ENCODE assay signal across 11 mouse cellular contexts in genomic region chr3:144622930-144623612, GRCm38 (mm10). TPM values are rescaled to one million over a fixed set of nuclear protein-coding genes. Genes with fewer than 3 reads are reported as not detected.
DNase-seq lines count a peak whose midpoint lies in the region; ATAC-seq lines count a peak whose summit lies in the region.
"Had no signal": no experiment of that assay in that cellular context is flagged by ENCODE, and none has a peak within 500 bp of the region (broad histone marks: within the 10 kb centered on the region; RNA-seq: fewer than 3 reads in every experiment).

No protein-coding gene starts in this region.

- WGBS in hindbrain, embryonic 13.5 days: 64% methylated on average over 13 of the region's 13 CpGs
- 73% methylated on average over 13 of the region's 13 CpGs for WGBS in midbrain, embryonic 13.5 days

- no peak overlapping the region for H3K4me3 ChIP-seq in hindbrain, embryonic 13.5 days
- H3K4me3 ChIP-seq in midbrain, embryonic 13.5 days (replicated peaks): no peak overlapping the region
- H3K4me3 ChIP-seq: embryonic facial prominence, embryonic 13.5 days; heart, adult 2 months had no signal

- no peak overlapping the region for H3K9ac ChIP-seq in hindbrain, embryonic 13.5 days
- H3K9ac ChIP-seq in midbrain, embryonic 13.5 days (replicated peaks): no peak overlapping the region
- H3K9ac ChIP-seq: embryonic facial prominence, embryonic 13.5 days had no signal

- H3K9me3 ChIP-seq in hindbrain, embryonic 13.5 days: no peaks in the 10 kb centered on the region
- H3K9me3 ChIP-seq in midbrain, embryonic 13.5 days: no peaks in the 10 kb centered on the region; the same call in 1 of the 2 replicates
- H3K9me3 ChIP-seq: embryonic facial prominence, embryonic 13.5 days had no signal

- peak overlapping the region; percentile 62 for H3K27ac ChIP-seq in hindbrain, embryonic 13.5 days
- H3K27ac ChIP-seq in midbrain, embryonic 13.5 days: 0 out of 2 replicates have a peak overlapping the region, but pooled peaks have one; percentile 17
- H3K27ac ChIP-seq: embryonic facial prominence, embryonic 13.5 days; heart, adult 2 months had no signal

- DNase-seq in frontal cortex, postnatal 14 days (ENCODE audit: low spot score in 2 of 2): no peak
- peak; percentile 39 for DNase-seq in brain, adult 2 months (ENCODE audit: low read depth, low spot score)
- DNase-seq in spleen, adult 18-20 months: no peak
- no peak for DNase-seq in left cerebral cortex, adult 11 months (ENCODE audit: low spot score)
- no peak for DNase-seq in adrenal gland, adult 18-20 months (ENCODE audit: low spot score in 2 of 2)
- DNase-seq: kidney, postnatal 36 days had no signal

- peak; percentile 70 for ATAC-seq in frontal cortex, adult (ENCODE audit: low TSS enrichment)
- peak; percentile 80 for ATAC-seq in hindbrain, embryonic 13.5 days (ENCODE audit: low FRiP score)
- peak; percentile 85 for ATAC-seq in midbrain, embryonic 13.5 days

- peaks cover 7% of the 10 kb centered on the region for H3K4me1 ChIP-seq in hindbrain, embryonic 13.5 days (replicated peaks)
- no peaks in the 10 kb centered on the region for H3K4me1 ChIP-seq in midbrain, embryonic 13.5 days (replicated peaks)
- H3K4me1 ChIP-seq: embryonic facial prominence, embryonic 13.5 days had no signal

- no peaks in the 10 kb centered on the region for H3K36me3 ChIP-seq in hindbrain, embryonic 13.5 days
- H3K36me3 ChIP-seq in midbrain, embryonic 13.5 days: no peaks in the 10 kb centered on the region
- H3K36me3 ChIP-seq: embryonic facial prominence, embryonic 13.5 days had no signal

- H3K4me2 ChIP-seq in hindbrain, embryonic 13.5 days: no peak overlapping the region; the same call in 1 of the 2 replicates
- H3K4me2 ChIP-seq in midbrain, embryonic 13.5 days (replicated peaks): no peak overlapping the region
- H3K4me2 ChIP-seq: embryonic facial prominence, embryonic 13.5 days had no signal

- H3K27me3 ChIP-seq in hindbrain, embryonic 13.5 days: no peaks in the 10 kb centered on the region
- H3K27me3 ChIP-seq in midbrain, embryonic 13.5 days: no peaks in the 10 kb centered on the region
- H3K27me3 ChIP-seq: embryonic facial prominence, embryonic 13.5 days had no signal

RNA-seq across cellular contexts. Expression of gene Selenof, which starts 53.0 kb away (rescaled TPM):
- 552 and 565 TPM in 2 replicates for polyA plus RNA-seq in hindbrain, embryonic 13.5 days (2015; fragmentation: Nextera tagmentation; extraction: Ambion mirVana)
- polyA plus RNA-seq in midbrain, embryonic 13.5 days (2015; fragmentation: Nextera tagmentation; extraction: Ambion mirVana): 518 and 526 TPM in 2 replicates
- total RNA-seq in adrenal gland, adult 18-20 months (2021): 100 to 1,000 TPM; 324 to 336 TPM

RNA-seq across cellular contexts. Expression of gene Hs2st1, which starts 53.1 kb away (rescaled TPM):
- polyA plus RNA-seq in hindbrain, embryonic 13.5 days (2015; fragmentation: Nextera tagmentation; extraction: Ambion mirVana): 12.4 and 13.7 TPM in 2 replicates
- 13.9 and 17.4 TPM in 2 replicates for polyA plus RNA-seq in midbrain, embryonic 13.5 days (2015; fragmentation: Nextera tagmentation; extraction: Ambion mirVana)
- 10 to 100 TPM; 13.9 to 14.7 TPM for total RNA-seq in adrenal gland, adult 18-20 months (2021)
